Mouse (Mus musculus): ENCODE data around the gene Ndufa6. TPM values are rescaled to one million over a fixed set of nuclear protein-coding genes. Genes with fewer than 3 reads are reported as not detected.
"Not testable (repeated sequence)": the region's sequence is repeated elsewhere in the genome, so short reads cannot be mapped to it uniquely, and the experiment has no call there.

Gene Ndufa6
- polyA plus RNA-seq (2014; fragmentation: Nextera tagmentation; extraction: Ambion mirVana) = 391 and 432 TPM in 2 replicates

GRCm38 (mm10) chr15:82354126-82354945 is at the start of gene Ndufa6:
TSS of gene Ndufa6 (minus strand) at chr15:82354322.
- Histone ChIP-seq H3K4me2 (ENCODE audit: low read depth, low read length) (peak within 1 kb of the TSS; percentile 91), H3K27ac (ENCODE audit: low read depth, low read length) (peak within 1 kb of the TSS; percentile 86), H3K27me3 (ENCODE audit: control insufficient read depth, insufficient read depth, low read length) (peaks cover 3% of the 10 kb centered on the region; the same call in 1 of the 2 replicates), H3K4me3 (ENCODE audit: low read depth, low read length) (peak within 1 kb of the TSS; percentile 97), H3K36me3 (ENCODE audit: control insufficient read depth, insufficient read depth, low read length) (peaks cover 17% of the 10 kb centered on the region), H3K9me3 (ENCODE audit: control insufficient read depth, low read length) (no peaks in the 10 kb centered on the region), H3K9ac (replicated peaks; ENCODE audit: low read depth, low read length) (peak within 1 kb of the TSS; percentile 96), H3K4me1 (ENCODE audit: control insufficient read depth, insufficient read depth, low read length) (peaks cover 12% of the 10 kb centered on the region)
- WGBS = 2% methylated on average over 57 of the region's 57 CpGs
- peak; percentile 99 for ATAC-seq (ENCODE audit: low read depth)

- no peak overlapping the region for H3K9ac ChIP-seq (replicated peaks; ENCODE audit: low read depth, low read length)
- H3K4me3 ChIP-seq (ENCODE audit: low read depth, low read length) = no peak overlapping the region
- no peak for ATAC-seq (ENCODE audit: low read depth)
- no peaks in the 10 kb centered on the region for H3K4me1 ChIP-seq (ENCODE audit: control insufficient read depth, insufficient read depth, low read length)
- no peaks in the 10 kb centered on the region for H3K27me3 ChIP-seq (ENCODE audit: control insufficient read depth, insufficient read depth, low read length)
- no peaks in the 10 kb centered on the region for H3K36me3 ChIP-seq (ENCODE audit: control insufficient read depth, insufficient read depth, low read length)
- no peaks in the 10 kb centered on the region for H3K9me3 ChIP-seq (ENCODE audit: control insufficient read depth, low read length)
- H3K27ac ChIP-seq (ENCODE audit: low read depth, low read length) = no peak overlapping the region
- no peak overlapping the region for H3K4me2 ChIP-seq (ENCODE audit: low read depth, low read length)
- WGBS = 94% methylated on average over 9 of the region's 9 CpGs
These were observed 49.5 kb upstream of the Ndufa6 start for GRCm38 (mm10) chr15:82403606-82404005.

GRCm38 (mm10) chr15:82402741-82403140 is 48.6 kb upstream of the Ndufa6 start:
- H3K27ac ChIP-seq (ENCODE audit: low read depth, low read length) = no peak overlapping the region

GRCm38 (mm10) chr15:82402106-82402505 is 48.0 kb upstream of the Ndufa6 start:
- Histone ChIP-seq H3K27me3 (ENCODE audit: control insufficient read depth, insufficient read depth, low read length) (no peaks in the 10 kb centered on the region), H3K9ac (replicated peaks; ENCODE audit: low read depth, low read length) (no peak overlapping the region), H3K27ac (ENCODE audit: low read depth, low read length) (no peak overlapping the region), H3K9me3 (ENCODE audit: control insufficient read depth, low read length) (no peaks in the 10 kb centered on the region), H3K4me2 (ENCODE audit: low read depth, low read length) (no peak overlapping the region), H3K36me3 (ENCODE audit: control insufficient read depth, insufficient read depth, low read length) (no peaks in the 10 kb centered on the region), H3K4me1 (ENCODE audit: control insufficient read depth, insufficient read depth, low read length) (no peaks in the 10 kb centered on the region), H3K4me3 (ENCODE audit: low read depth, low read length) (no peak overlapping the region)
- no peak for ATAC-seq (ENCODE audit: low read depth)

More at GRCm38 (mm10) chr15:82402741-82403140, 48.6 kb upstream of the Ndufa6 start:
- no peaks in the 10 kb centered on the region for H3K27me3 ChIP-seq (ENCODE audit: control insufficient read depth, insufficient read depth, low read length)
- H3K4me3 ChIP-seq (ENCODE audit: low read depth, low read length) = no peak overlapping the region
- no peak overlapping the region for H3K4me2 ChIP-seq (ENCODE audit: low read depth, low read length)
- no peak for ATAC-seq (ENCODE audit: low read depth)
- H3K9me3 ChIP-seq (ENCODE audit: control insufficient read depth, low read length) = no peaks in the 10 kb centered on the region
- H3K9ac ChIP-seq (replicated peaks; ENCODE audit: low read depth, low read length) = no peak overlapping the region
- 88% methylated on average over 6 of the region's 6 CpGs for WGBS
- H3K36me3 ChIP-seq (ENCODE audit: control insufficient read depth, insufficient read depth, low read length) = no peaks in the 10 kb centered on the region
- H3K4me1 ChIP-seq (ENCODE audit: control insufficient read depth, insufficient read depth, low read length) = no peaks in the 10 kb centered on the region

- Histone ChIP-seq H3K4me2 (ENCODE audit: low read depth, low read length) (no peak overlapping the region), H3K36me3 (ENCODE audit: control insufficient read depth, insufficient read depth, low read length) (no peaks in the 10 kb centered on the region), H3K27me3 (ENCODE audit: control insufficient read depth, insufficient read depth, low read length) (no peaks in the 10 kb centered on the region), H3K9ac (replicated peaks; ENCODE audit: low read depth, low read length) (no peak overlapping the region), H3K4me1 (ENCODE audit: control insufficient read depth, insufficient read depth, low read length) (no peaks in the 10 kb centered on the region), H3K9me3 (ENCODE audit: control insufficient read depth, low read length) (no peaks in the 10 kb centered on the region), H3K27ac (ENCODE audit: low read depth, low read length) (no peak overlapping the region), H3K4me3 (ENCODE audit: low read depth, low read length) (no peak overlapping the region)
- no peak for ATAC-seq (ENCODE audit: low read depth)
- 14% methylated on average over 2 of the region's 2 CpGs for WGBS
These were observed 47.4 kb upstream of the Ndufa6 start for GRCm38 (mm10) chr15:82401516-82401915.

GRCm38 (mm10) chr15:82395955-82396354 is 41.8 kb upstream of the Ndufa6 start:
- H3K4me3 ChIP-seq (ENCODE audit: low read depth, low read length); H3K4me2 ChIP-seq (ENCODE audit: low read depth, low read length); H3K27ac ChIP-seq (ENCODE audit: low read depth, low read length); H3K9me3 ChIP-seq (ENCODE audit: control insufficient read depth, low read length); H3K4me1 ChIP-seq (ENCODE audit: control insufficient read depth, insufficient read depth, low read length); H3K9ac ChIP-seq (replicated peaks; ENCODE audit: low read depth, low read length); H3K36me3 ChIP-seq (ENCODE audit: control insufficient read depth, insufficient read depth, low read length); ATAC-seq (ENCODE audit: low read depth); H3K27me3 ChIP-seq (ENCODE audit: control insufficient read depth, insufficient read depth, low read length): not testable (repeated sequence)
- WGBS = 95% methylated on average over 3 of the region's 3 CpGs

- not testable (repeated sequence) for H3K27ac ChIP-seq (ENCODE audit: low read depth, low read length); H3K9ac ChIP-seq (replicated peaks; ENCODE audit: low read depth, low read length); H3K36me3 ChIP-seq (ENCODE audit: control insufficient read depth, insufficient read depth, low read length); H3K4me1 ChIP-seq (ENCODE audit: control insufficient read depth, insufficient read depth, low read length); ATAC-seq (ENCODE audit: low read depth); H3K27me3 ChIP-seq (ENCODE audit: control insufficient read depth, insufficient read depth, low read length); H3K9me3 ChIP-seq (ENCODE audit: control insufficient read depth, low read length); H3K4me2 ChIP-seq (ENCODE audit: low read depth, low read length); H3K4me3 ChIP-seq (ENCODE audit: low read depth, low read length)
- 82% methylated on average over 2 of the region's 2 CpGs for WGBS
These were observed 39.8 kb upstream of the Ndufa6 start, which contains the start of gene Cyp2d11 for GRCm38 (mm10) chr15:82393922-82394321. TSS of gene Cyp2d11 (minus strand) at chr15:82394022.

- 93% methylated on average over 10 of the region's 10 CpGs for WGBS
- not testable (repeated sequence) for H3K36me3 ChIP-seq (ENCODE audit: control insufficient read depth, insufficient read depth, low read length); H3K27ac ChIP-seq (ENCODE audit: low read depth, low read length); H3K4me3 ChIP-seq (ENCODE audit: low read depth, low read length); H3K27me3 ChIP-seq (ENCODE audit: control insufficient read depth, insufficient read depth, low read length); H3K4me1 ChIP-seq (ENCODE audit: control insufficient read depth, insufficient read depth, low read length); H3K9ac ChIP-seq (replicated peaks; ENCODE audit: low read depth, low read length); H3K4me2 ChIP-seq (ENCODE audit: low read depth, low read length); H3K9me3 ChIP-seq (ENCODE audit: control insufficient read depth, low read length); ATAC-seq (ENCODE audit: low read depth)
These were observed 35.8 kb upstream of the Ndufa6 start for GRCm38 (mm10) chr15:82389916-82390315.

- no peak overlapping the region for H3K9ac ChIP-seq (replicated peaks; ENCODE audit: low read depth, low read length)
- H3K27me3 ChIP-seq (ENCODE audit: control insufficient read depth, insufficient read depth, low read length) = no peaks in the 10 kb centered on the region
- no peaks in the 10 kb centered on the region for H3K9me3 ChIP-seq (ENCODE audit: control insufficient read depth, low read length)
- no peaks in the 10 kb centered on the region for H3K36me3 ChIP-seq (ENCODE audit: control insufficient read depth, insufficient read depth, low read length)
- H3K4me3 ChIP-seq (ENCODE audit: low read depth, low read length) = no peak overlapping the region
- H3K4me2 ChIP-seq (ENCODE audit: low read depth, low read length) = no peak overlapping the region
- no peak overlapping the region for H3K27ac ChIP-seq (ENCODE audit: low read depth, low read length)
- 92% methylated on average over 2 of the region's 2 CpGs for WGBS
- no peaks in the 10 kb centered on the region for H3K4me1 ChIP-seq (ENCODE audit: control insufficient read depth, insufficient read depth, low read length)
- ATAC-seq (ENCODE audit: low read depth) = no peak
These were observed 31.6 kb upstream of the Ndufa6 start for GRCm38 (mm10) chr15:82385729-82386128.

Measured in neural tube, embryonic 14.5 days (tissue).